Mouse (Mus musculus) E14TG2a.4 (cell line): ENCODE measurements at regions not wholly inside any gene's neighbourhood (a gene's known extent, or its start where the extent isn't known, plus 50 kb on each side); places are given as distances from the start of the nearest gene placed in this dataset.

ENCODE experiments used
- CTCF ChIP-seq: conservative IDR thresholded peaks from 2 replicates; pipeline ENCODE4 v1.5.1; 2014; ENCODE audit warnings: low read length
- NANOG ChIP-seq: IDR thresholded peaks from 2 replicates; pipeline ENCODE4 v1.6.1; 2014; ENCODE audit warnings: borderline replicate concordance, low read length, mixed read lengths

- TF ChIP-seq CTCF (no peak), NANOG (no peak)
Observed at GRCm38 (mm10) chr3:41484920-41485319, 70.6 kb upstream of the Jade1 start.
